Mouse (Mus musculus): ENCODE measurements around the gene Tmem132d. TPM values are rescaled to one million over a fixed set of nuclear protein-coding genes. Genes with fewer than 3 reads are reported as not detected.

Tmem132d gene
- polyA plus RNA-seq, 1 experiment from 2014 or later = 2.1 TPM

DNA sequence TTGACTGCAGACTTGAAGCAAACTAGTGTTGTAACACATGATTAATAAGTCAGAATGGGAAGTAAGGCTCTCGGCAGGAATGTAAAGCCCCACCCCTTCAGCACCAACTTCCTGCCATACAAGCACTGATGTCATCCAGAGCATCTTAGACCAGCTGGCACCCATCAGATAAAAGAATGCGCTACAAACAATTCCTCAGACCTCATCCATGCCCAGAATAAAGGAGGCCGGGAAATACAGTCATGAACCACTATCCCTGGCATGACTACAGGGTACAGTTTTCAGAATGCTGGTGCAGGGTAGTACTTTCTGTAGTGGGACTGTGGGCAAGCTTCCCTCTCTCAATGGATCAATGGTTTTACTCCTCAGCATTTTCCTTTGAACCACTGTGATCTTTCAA lies 310.2 kb downstream of the Tmem132d start:
- H3K36me3 ChIP-seq (ENCODE audit: control insufficient read depth, insufficient read depth, low read length) = no peaks in the 10 kb centered on the region
- DNase-seq (ENCODE audit: low spot score) (no peak), ATAC-seq (ENCODE audit: insufficient read depth, low FRiP score, low TSS enrichment) (no peak)
- H3K27me3 ChIP-seq (ENCODE audit: control insufficient read depth, insufficient read depth, low read length) = no peaks in the 10 kb centered on the region
- WGBS = 90% methylated on average over 3 of the region's 3 CpGs
- H3K27ac ChIP-seq (ENCODE audit: low read depth, low read length) = no peak overlapping the region
- no peak overlapping the region for H3K9ac ChIP-seq (ENCODE audit: low read length)
- H3K4me1 ChIP-seq (ENCODE audit: control insufficient read depth, insufficient read depth, low read length) = no peaks in the 10 kb centered on the region
- H3K9me3 ChIP-seq (ENCODE audit: control insufficient read depth, low read length) = no peaks in the 10 kb centered on the region
- no peak overlapping the region for H3K4me2 ChIP-seq (ENCODE audit: low read depth)
- H3K4me3 ChIP-seq (ENCODE audit: low read depth, low read length) = no peak overlapping the region

DNA sequence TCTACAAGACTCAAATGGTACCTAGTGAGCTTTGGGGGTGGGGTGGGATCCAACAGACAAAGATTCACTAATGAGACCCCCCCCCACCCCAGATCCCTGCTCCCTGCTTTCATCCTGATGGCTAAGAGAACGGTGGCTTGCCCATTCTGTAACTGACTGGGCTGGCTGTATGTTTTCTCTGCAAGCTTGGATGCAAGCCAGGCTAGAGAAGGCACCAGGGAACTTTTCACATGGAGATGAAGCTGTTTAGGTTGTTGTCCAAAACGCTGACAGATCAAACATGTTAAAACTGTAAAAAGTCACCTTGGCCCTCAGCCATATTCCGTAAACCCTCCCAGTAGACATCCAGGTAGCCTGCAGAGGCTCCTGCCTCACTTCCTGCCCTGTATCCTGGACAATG lies 313.7 kb downstream of the Tmem132d start:
- ATAC-seq (ENCODE audit: insufficient read depth, low FRiP score, low TSS enrichment) (no peak), DNase-seq (ENCODE audit: low spot score) (no peak)
- Histone ChIP-seq H3K9me3 (ENCODE audit: control insufficient read depth, low read length) (no peaks in the 10 kb centered on the region), H3K4me2 (ENCODE audit: low read depth) (no peak overlapping the region), H3K9ac (ENCODE audit: low read length) (no peak overlapping the region), H3K36me3 (ENCODE audit: control insufficient read depth, insufficient read depth, low read length) (no peaks in the 10 kb centered on the region), H3K27ac (ENCODE audit: low read depth, low read length) (no peak overlapping the region), H3K27me3 (ENCODE audit: control insufficient read depth, insufficient read depth, low read length) (no peaks in the 10 kb centered on the region), H3K4me1 (ENCODE audit: control insufficient read depth, insufficient read depth, low read length) (no peaks in the 10 kb centered on the region), H3K4me3 (ENCODE audit: low read depth, low read length) (no peak overlapping the region)
- WGBS = 78% methylated on average over 3 of the region's 3 CpGs

DNA sequence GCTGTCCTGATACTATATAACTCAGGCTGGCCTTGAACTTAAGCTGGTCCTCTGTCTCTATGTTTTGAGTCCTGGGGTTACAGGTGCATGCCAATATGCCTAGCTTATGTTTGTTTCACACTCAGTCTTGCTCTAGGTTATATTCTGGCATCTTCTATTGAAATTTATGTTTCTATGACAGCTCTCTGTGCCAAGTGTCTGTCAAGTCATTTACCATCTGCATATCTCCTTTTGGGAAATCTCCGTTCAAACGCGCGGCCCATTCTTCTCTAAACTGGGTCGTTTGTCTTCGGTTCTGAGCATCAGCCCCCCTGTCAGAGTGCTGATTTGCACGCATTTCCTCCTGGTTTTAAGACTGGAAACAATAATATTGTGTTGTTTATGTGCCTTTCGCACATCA lies 319.8 kb downstream of the Tmem132d start:
- no peaks in the 10 kb centered on the region for H3K9me3 ChIP-seq (ENCODE audit: control insufficient read depth, low read length)
- WGBS = 84% methylated on average over 8 of the region's 8 CpGs
- H3K4me2 ChIP-seq (ENCODE audit: low read depth) = no peak overlapping the region
- no peak overlapping the region for H3K4me3 ChIP-seq (ENCODE audit: low read depth, low read length)
- DNase-seq (ENCODE audit: low spot score) = no peak
- no peaks in the 10 kb centered on the region for H3K4me1 ChIP-seq (ENCODE audit: control insufficient read depth, insufficient read depth, low read length)
- H3K36me3 ChIP-seq (ENCODE audit: control insufficient read depth, insufficient read depth, low read length) = no peaks in the 10 kb centered on the region
- no peak overlapping the region for H3K9ac ChIP-seq (ENCODE audit: low read length)
- no peak for ATAC-seq (ENCODE audit: insufficient read depth, low FRiP score, low TSS enrichment)
- H3K27me3 ChIP-seq (ENCODE audit: control insufficient read depth, insufficient read depth, low read length) = no peaks in the 10 kb centered on the region
- no peak overlapping the region for H3K27ac ChIP-seq (ENCODE audit: low read depth, low read length)

DNA sequence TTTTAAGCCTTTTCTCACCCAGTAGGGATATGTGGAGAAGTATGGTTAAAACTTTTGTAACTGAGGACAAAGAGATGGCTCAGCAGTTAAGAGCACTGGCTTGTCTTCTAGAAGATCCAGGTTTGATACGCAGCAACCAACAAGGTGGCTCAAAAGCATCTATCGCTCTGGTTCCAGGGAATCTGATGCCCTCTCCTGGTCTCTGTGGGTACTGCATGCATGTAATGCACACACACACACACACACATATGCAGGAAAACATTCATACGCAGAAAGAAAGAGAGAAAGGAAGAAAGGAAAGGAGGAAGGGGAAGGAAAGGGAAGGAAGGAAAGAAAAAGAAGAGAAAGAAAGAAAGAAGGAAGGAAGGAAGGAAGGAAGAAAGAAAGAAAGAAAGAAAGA lies 320.4 kb downstream of the Tmem132d start:
- no peak overlapping the region for H3K9ac ChIP-seq (ENCODE audit: low read length)
- no peaks in the 10 kb centered on the region for H3K27me3 ChIP-seq (ENCODE audit: control insufficient read depth, insufficient read depth, low read length)
- no peak overlapping the region for H3K27ac ChIP-seq (ENCODE audit: low read depth, low read length)
- ATAC-seq (ENCODE audit: insufficient read depth, low FRiP score, low TSS enrichment) (no peak), DNase-seq (ENCODE audit: low spot score) (no peak)
- WGBS = 94% methylated on average over 3 of the region's 3 CpGs
- no peak overlapping the region for H3K4me2 ChIP-seq (ENCODE audit: low read depth)
- no peak overlapping the region for H3K4me3 ChIP-seq (ENCODE audit: low read depth, low read length)
- no peaks in the 10 kb centered on the region for H3K36me3 ChIP-seq (ENCODE audit: control insufficient read depth, insufficient read depth, low read length)
- no peaks in the 10 kb centered on the region for H3K4me1 ChIP-seq (ENCODE audit: control insufficient read depth, insufficient read depth, low read length)
- H3K9me3 ChIP-seq (ENCODE audit: control insufficient read depth, low read length) = no peaks in the 10 kb centered on the region

DNA sequence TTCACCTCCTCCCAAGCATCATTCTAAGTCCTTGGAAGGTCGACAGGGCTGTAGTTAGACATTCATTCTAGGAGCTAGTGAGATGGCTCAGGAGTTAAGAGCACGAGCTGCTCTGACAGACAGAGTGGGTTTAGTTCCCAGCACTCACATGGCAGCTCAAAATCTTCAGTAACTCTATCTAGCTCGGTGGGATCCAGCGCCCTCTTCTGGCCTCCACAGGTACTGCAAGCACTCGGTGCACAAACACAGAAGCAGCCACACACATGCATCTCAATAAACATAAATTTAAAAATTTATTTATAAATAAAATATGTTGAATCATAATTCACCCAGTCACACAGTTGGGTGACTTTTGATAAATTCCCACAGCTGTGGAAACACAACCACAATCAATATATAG lies 321.2 kb downstream of the Tmem132d start:
- WGBS = 79% methylated on average over 5 of the region's 5 CpGs
- DNase-seq (ENCODE audit: low spot score) (no peak), ATAC-seq (ENCODE audit: insufficient read depth, low FRiP score, low TSS enrichment) (no peak)
- Histone ChIP-seq H3K4me3 (ENCODE audit: low read depth, low read length) (no peak overlapping the region), H3K27ac (ENCODE audit: low read depth, low read length) (no peak overlapping the region), H3K9me3 (ENCODE audit: control insufficient read depth, low read length) (no peaks in the 10 kb centered on the region), H3K27me3 (ENCODE audit: control insufficient read depth, insufficient read depth, low read length) (no peaks in the 10 kb centered on the region), H3K4me1 (ENCODE audit: control insufficient read depth, insufficient read depth, low read length) (no peaks in the 10 kb centered on the region), H3K36me3 (ENCODE audit: control insufficient read depth, insufficient read depth, low read length) (no peaks in the 10 kb centered on the region), H3K9ac (ENCODE audit: low read length) (no peak overlapping the region), H3K4me2 (ENCODE audit: low read depth) (no peak overlapping the region)

DNA sequence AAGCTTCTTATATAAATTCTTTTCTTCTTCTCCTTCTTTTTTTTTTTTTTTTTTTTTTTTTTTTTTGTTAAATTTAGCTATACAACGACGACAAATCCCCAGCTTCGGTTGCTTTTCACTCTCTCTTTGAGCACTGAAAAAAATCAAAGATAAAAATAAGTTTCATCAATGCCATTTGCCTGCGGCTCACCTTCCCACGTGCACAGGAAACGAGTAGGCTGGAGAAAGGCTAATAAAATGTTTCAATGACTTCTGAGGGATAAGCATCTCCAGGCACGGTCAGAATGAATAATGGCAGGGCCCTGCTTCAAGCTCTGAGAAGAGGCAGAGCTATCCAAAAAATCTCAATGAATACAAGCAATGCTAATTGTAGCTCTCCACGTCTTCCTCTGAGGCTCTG lies 330.3 kb downstream of the Tmem132d start:
- H3K4me3 ChIP-seq (ENCODE audit: low read depth, low read length) = no peak overlapping the region
- no peaks in the 10 kb centered on the region for H3K36me3 ChIP-seq (ENCODE audit: control insufficient read depth, insufficient read depth, low read length)
- ATAC-seq (ENCODE audit: insufficient read depth, low FRiP score, low TSS enrichment) (no peak), DNase-seq (ENCODE audit: low spot score) (no peak)
- H3K4me1 ChIP-seq (ENCODE audit: control insufficient read depth, insufficient read depth, low read length) = no peaks in the 10 kb centered on the region
- no peak overlapping the region for H3K4me2 ChIP-seq (ENCODE audit: low read depth)
- 73% methylated on average over 8 of the region's 8 CpGs for WGBS
- no peaks in the 10 kb centered on the region for H3K27me3 ChIP-seq (ENCODE audit: control insufficient read depth, insufficient read depth, low read length)
- no peaks in the 10 kb centered on the region; the same call in 1 of the 2 replicates for H3K9me3 ChIP-seq (ENCODE audit: control insufficient read depth, low read length)
- H3K9ac ChIP-seq (ENCODE audit: low read length) = no peak overlapping the region
- no peak overlapping the region for H3K27ac ChIP-seq (ENCODE audit: low read depth, low read length)

DNA sequence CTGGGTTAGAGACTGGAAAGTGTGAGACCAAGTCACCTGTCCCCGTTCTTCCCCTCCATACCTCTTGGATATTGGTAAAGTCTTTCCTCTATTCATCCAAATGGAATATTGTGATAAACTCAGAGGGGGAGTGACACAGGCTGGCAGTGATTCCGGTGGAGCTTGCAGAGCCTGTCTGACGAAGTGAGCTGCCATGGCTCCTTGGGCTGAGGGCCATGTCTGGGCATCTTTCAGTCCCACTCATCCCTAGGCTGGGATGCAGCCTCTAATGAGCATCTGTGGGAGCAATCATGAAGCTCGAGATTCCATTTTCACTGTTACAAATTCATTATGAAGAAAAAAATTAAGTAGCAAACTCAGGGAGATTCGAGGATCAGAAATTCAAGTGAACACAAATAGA lies 332.5 kb downstream of the Tmem132d start:
- ATAC-seq (ENCODE audit: insufficient read depth, low FRiP score, low TSS enrichment) (no peak), DNase-seq (ENCODE audit: low spot score) (no peak)
- Histone ChIP-seq H3K27me3 (ENCODE audit: control insufficient read depth, insufficient read depth, low read length) (no peaks in the 10 kb centered on the region), H3K4me2 (ENCODE audit: low read depth) (no peak overlapping the region), H3K9ac (ENCODE audit: low read length) (no peak overlapping the region), H3K4me1 (ENCODE audit: control insufficient read depth, insufficient read depth, low read length) (no peaks in the 10 kb centered on the region), H3K4me3 (ENCODE audit: low read depth, low read length) (no peak overlapping the region), H3K36me3 (ENCODE audit: control insufficient read depth, insufficient read depth, low read length) (no peaks in the 10 kb centered on the region), H3K9me3 (ENCODE audit: control insufficient read depth, low read length) (no peaks in the 10 kb centered on the region; the same call in 1 of the 2 replicates), H3K27ac (ENCODE audit: low read depth, low read length) (no peak overlapping the region)
- WGBS = 84% methylated on average over 5 of the region's 5 CpGs

DNA sequence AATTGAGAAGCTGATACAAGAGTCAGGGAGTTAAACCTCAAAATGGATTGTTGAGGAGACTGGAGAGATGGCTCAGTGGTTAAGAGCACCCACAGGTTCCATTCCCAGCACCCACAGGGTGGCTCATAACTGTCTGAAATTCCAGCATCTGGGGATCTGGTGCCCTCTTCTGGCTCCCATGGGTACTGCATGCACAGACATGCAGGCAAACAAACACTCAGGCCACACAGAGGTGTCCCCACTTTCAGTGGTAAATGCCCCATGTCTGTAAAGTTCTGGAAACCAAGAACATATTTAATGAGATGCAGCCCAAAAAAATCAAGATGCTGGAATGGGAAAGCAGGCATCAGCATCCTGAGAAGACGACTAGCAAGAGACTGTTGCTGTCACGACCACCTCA lies 333.4 kb downstream of the Tmem132d start:
- Histone ChIP-seq H3K36me3 (ENCODE audit: control insufficient read depth, insufficient read depth, low read length) (no peaks in the 10 kb centered on the region), H3K4me1 (ENCODE audit: control insufficient read depth, insufficient read depth, low read length) (no peaks in the 10 kb centered on the region), H3K9me3 (ENCODE audit: control insufficient read depth, low read length) (no peaks in the 10 kb centered on the region; the same call in 1 of the 2 replicates), H3K4me2 (ENCODE audit: low read depth) (no peak overlapping the region), H3K27ac (ENCODE audit: low read depth, low read length) (no peak overlapping the region), H3K27me3 (ENCODE audit: control insufficient read depth, insufficient read depth, low read length) (no peaks in the 10 kb centered on the region), H3K4me3 (ENCODE audit: low read depth, low read length) (no peak overlapping the region), H3K9ac (ENCODE audit: low read length) (no peak overlapping the region)
- ATAC-seq (ENCODE audit: insufficient read depth, low FRiP score, low TSS enrichment) (no peak), DNase-seq (ENCODE audit: low spot score) (no peak)
- WGBS = 91% methylated on average over 2 of the region's 2 CpGs

DNA sequence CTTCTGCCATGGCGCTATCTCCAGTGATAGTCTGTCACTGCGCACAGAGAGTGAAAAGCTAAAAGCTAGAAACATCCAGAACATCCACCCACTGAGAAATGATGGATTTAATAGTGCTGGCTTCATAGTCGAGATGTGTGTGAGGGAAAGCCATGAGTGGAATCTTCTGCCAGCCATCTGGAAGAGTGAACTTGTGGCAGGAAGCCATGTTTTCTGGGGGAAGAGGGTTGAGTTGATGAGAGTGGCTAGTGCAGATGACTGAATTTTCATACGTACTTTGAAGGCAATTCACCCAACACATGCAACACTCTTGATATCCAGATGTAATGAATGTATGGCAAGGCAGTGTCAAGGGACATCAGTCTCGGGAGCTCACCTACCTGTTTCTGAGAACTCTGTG lies 342.3 kb downstream of the Tmem132d start:
- DNase-seq (ENCODE audit: low spot score) (no peak), ATAC-seq (ENCODE audit: insufficient read depth, low FRiP score, low TSS enrichment) (no peak)
- H3K4me1 ChIP-seq (ENCODE audit: control insufficient read depth, insufficient read depth, low read length) = no peaks in the 10 kb centered on the region
- H3K36me3 ChIP-seq (ENCODE audit: control insufficient read depth, insufficient read depth, low read length) = no peaks in the 10 kb centered on the region
- WGBS = 86% methylated on average over 5 of the region's 5 CpGs
- no peaks in the 10 kb centered on the region for H3K9me3 ChIP-seq (ENCODE audit: control insufficient read depth, low read length)
- H3K4me3 ChIP-seq (ENCODE audit: low read depth, low read length) = no peak overlapping the region
- no peaks in the 10 kb centered on the region for H3K27me3 ChIP-seq (ENCODE audit: control insufficient read depth, insufficient read depth, low read length)
- no peak overlapping the region for H3K9ac ChIP-seq (ENCODE audit: low read length)
- H3K27ac ChIP-seq (ENCODE audit: low read depth, low read length) = no peak overlapping the region
- no peak overlapping the region for H3K4me2 ChIP-seq (ENCODE audit: low read depth)

Measured in neural tube, embryonic 11.5 days (tissue).